Mouse (Mus musculus): ENCODE data around the gene U2af2.
"Not testable (repeated sequence)": the region's sequence is repeated elsewhere in the genome, so short reads cannot be mapped to it uniquely, and the experiment has no call there.

The U2af2 gene

GRCm38 (mm10) chr7:5074984-5075383 is 13.0 kb downstream of the U2af2 start:
- no peak for DNase-seq (ENCODE audit: low spot score)

- no peak for DNase-seq (ENCODE audit: low spot score)
Measured at GRCm38 (mm10) chr7:5076931-5077330, 15.0 kb downstream of the U2af2 start.

DNA sequence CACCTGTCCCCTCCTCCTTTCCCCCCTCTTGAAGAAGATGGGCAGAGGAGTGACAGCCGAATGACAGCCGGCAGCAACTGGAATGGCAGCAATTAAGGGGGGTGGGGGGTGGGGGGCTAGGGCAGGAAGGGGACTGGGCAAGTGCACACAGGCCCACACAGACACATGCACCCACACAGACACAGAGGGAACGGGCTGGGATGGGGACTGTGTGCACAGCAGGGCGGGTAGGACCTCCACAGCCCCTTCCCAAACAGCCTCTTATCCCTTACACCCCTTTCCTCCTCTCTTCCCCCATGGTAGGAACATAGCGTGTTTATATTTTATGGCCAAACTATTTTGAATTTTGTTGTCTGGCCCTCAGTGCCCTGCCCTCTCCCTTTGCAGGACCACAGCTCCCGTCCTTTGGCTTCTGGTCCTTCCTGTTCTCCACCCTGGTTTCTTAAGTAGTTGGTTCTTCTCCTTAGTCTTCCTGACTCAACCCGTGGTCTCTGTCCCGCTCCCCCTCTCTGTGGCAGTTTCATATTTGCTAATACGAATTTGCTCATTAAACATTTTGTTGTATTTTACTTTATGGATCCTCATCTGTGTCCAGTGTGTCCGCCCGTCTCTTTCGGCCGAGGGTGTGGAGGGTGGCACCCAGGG is 17.5 kb downstream of the U2af2 start:
- not testable (repeated sequence) for DNase-seq (ENCODE audit: low spot score)

GRCm38 (mm10) chr7:5080010-5080751 is 18.2 kb downstream of the U2af2 start, which contains the start of gene Epn1:
Epn1 (plus strand) TSS chr7:5080235.
- peak; percentile 94 for DNase-seq (ENCODE audit: low spot score)

DNA sequence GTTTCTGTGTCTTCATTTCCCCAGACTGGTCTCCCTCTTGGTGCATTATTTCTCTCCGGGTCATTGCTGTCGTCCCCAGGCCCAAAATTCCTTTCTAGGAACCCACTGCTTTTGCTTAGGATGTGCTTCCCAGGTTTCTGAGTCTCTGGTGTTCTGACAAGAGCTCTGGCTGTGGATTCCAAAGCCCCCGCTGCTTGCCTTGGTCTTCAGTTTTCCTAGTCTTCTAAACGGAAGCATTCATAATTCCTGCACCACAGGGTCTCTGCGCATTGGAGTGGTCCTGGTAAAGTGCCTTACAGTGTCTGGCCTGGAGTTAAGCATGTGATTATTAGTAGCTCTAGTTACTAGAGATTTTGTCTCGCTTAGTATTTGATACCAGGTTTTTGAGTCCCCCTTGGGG is 18.9 kb downstream of the U2af2 start:
- DNase-seq (ENCODE audit: low spot score), result no peak

GRCm38 (mm10) chr7:5081241-5081640 is 19.3 kb downstream of the U2af2 start:
- no peak for DNase-seq (ENCODE audit: low spot score)

DNA sequence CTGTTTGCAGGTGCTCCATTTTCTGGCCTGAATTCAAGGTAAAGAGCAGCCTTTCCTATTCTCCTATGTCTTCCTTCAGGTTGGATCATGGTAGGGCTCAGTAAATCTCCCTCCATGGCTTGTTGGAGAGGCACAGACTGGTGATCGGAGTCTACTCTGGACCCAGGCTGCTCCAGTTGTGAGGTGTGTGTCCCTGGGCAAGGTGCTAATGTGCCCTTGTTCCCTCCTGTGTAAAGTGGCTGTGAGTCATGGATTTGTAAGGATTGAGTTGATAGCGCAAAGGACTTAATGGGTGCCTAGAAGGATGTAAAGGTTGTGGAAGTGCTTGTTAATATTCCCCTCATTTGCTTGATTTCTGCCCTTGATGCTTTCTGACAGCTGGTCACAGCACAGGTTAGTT is 20.0 kb downstream of the U2af2 start:
- no peak for DNase-seq (ENCODE audit: low spot score)

DNA sequence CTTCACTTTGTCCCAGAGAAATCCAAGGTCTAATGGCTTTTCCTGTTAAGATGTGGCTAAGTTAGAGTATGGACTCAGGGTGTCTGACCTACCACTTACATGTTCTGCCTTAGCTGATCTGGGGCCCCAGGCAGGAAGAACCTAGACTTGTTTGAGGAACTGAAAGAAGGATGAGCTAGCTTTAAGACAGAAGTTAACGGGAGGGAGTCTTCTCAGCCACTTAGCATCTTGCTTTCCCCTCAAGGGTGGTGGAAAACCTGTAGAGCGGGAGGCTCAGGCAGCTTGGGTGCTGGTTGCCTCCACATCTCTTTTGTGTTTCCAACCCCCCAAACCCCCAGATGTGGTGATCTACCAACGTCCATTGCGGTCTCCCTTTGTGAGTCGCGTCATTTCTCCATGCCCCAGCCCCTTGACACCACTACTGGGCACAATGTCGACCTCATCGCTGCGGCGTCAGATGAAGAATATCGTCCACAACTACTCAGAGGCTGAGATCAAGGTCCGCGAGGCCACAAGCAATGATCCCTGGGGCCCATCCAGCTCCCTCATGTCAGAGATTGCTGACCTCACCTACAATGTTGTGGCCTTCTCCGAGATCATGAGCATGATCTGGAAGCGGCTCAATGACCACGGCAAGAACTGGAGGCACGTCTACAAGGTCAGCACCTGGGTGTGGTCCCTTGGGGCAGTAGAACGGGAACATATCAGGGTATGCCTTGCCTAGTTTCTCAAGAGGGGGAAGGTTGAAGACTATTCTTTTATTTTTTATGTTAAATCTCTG is 21.6 kb downstream of the U2af2 start:
- DNase-seq (ENCODE audit: low spot score), result no peak

DNA sequence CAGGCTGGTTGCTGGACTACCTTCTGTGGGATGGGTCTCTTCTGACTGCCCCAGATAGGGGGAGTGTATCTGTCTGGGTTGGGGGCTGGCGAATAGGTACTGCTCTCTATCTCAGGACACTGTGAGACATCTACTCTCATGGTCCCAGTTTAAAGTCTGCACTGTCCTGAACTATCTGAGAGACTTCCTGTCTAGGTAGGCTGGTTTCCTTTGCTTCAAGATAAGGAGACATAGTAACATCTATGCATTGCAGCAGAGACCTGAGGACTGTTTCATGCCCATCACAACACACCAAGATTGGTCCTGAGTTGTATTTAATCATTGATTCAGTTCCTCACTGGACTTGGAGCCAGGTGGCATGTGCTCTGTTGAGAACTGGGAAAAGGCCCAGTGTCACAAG is 23.6 kb downstream of the U2af2 start:
- DNase-seq (ENCODE audit: low spot score), result no peak

DNA sequence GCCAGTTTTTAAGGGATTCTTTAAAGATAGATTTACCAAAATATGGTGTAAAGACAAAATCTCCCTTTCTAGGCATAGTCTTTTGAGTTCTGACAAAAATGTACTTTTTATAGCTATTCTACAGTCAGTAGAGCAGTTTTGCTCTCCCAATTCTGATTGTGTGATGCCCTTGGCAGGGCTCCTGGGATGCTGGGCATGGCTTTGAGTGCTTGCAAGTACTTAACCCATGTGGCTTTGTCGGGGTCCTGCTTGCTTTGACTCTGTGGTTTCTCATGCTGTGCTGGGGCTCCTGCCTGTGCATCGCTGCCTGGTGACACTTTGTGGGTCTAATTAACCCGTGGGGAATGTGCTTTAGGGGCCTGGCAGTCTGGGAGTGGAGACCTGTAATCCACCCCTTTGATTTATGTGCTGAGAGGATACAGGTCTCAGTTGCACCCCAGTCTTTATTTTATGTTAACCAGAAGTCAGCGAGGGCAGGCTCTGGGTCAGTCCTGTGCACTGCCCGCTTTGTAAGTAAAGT is 25.0 kb downstream of the U2af2 start:
- DNase-seq (ENCODE audit: low spot score), result no peak

DNA sequence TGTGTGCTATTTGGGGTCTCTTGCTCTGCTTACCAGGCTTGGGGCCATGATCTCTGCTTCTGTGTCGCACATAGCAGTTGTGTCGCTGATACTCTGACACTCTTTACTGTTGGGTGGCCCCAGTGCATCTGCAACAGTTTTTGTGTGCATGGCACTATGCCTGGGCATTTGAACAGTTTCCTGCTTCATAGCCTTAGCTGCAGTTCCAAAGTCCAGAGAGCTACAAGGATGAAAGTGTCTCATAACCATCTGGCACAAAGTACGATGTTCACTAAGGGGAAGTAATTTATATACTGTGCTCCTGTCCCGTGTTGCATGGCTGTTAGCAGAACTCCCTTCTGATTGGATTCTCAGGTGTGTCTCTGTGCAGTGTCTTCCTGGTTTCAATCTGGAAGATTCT is 25.9 kb downstream of the U2af2 start:
- no peak for DNase-seq (ENCODE audit: low spot score)

- no peak for DNase-seq (ENCODE audit: low spot score)
Measured at GRCm38 (mm10) chr7:5089853-5090252, 27.9 kb downstream of the U2af2 start.

- DNase-seq (ENCODE audit: low spot score), result no peak
Measured at GRCm38 (mm10) chr7:5091008-5091728, 29.2 kb downstream of the U2af2 start.

DNA sequence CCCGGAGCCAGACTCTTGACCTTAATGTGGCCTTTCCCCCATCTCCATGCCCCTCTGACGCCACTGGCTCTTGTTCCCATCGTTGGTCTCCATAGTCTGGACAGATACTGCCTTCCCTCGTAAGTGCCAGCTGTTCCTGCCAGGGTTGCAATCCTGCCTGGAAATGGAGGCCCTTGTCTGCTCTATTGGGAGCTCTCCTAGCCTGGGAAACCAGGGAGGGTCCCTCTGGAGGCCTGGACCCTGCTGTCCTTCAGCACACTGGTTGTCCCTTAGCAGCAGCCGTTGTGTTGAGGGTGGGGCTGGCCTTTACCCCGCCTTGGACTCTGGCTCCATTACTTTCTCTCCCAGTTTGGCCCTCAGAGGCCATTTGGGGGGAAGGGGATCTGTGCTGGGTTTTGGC is 30.4 kb downstream of the U2af2 start:
- no peak for DNase-seq (ENCODE audit: low spot score)

- no peak for DNase-seq (ENCODE audit: low spot score)
Measured at GRCm38 (mm10) chr7:5092831-5093510, 31.0 kb downstream of the U2af2 start.

DNA sequence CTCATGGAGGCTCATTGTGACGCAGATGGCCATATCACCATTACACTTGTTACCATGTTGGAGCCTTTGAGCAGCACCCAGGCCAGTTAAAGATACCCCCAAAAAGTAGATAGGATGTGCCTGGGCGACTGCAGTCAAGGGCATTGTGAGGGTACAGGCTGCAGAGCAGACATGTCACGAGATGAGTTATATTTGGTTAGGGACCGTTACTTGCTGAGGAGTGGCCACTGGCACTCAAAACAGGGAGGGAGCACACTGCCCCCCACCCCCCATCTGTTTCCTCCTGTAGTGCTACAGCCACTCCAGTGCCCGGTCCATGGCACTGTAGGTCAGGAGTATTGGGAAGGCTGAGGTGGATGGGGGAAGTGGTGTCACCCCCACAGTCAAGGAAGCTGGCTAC is 36.8 kb downstream of the U2af2 start:
- DNase-seq (ENCODE audit: low spot score), result no peak

DNA sequence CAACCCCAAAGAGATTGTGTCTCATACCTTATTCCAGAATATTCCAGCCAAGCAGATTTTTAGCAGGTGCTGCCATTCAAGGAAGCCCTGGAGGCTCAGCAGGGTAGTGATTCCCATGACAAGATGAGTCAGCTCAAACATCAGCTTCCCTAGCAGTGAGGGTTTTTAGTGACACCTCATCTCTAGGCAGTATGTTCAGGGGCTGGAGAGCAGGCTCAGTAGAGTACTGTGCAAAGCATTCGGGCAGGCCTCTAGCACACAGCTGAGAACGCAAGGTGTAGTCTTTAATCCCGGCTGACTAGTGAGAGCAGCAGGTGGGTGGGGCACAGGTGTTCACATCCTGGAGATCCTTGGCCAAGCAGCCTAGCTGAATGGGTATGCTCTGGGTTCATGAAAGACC is 37.9 kb downstream of the U2af2 start:
- no peak for DNase-seq (ENCODE audit: low spot score)

DNA sequence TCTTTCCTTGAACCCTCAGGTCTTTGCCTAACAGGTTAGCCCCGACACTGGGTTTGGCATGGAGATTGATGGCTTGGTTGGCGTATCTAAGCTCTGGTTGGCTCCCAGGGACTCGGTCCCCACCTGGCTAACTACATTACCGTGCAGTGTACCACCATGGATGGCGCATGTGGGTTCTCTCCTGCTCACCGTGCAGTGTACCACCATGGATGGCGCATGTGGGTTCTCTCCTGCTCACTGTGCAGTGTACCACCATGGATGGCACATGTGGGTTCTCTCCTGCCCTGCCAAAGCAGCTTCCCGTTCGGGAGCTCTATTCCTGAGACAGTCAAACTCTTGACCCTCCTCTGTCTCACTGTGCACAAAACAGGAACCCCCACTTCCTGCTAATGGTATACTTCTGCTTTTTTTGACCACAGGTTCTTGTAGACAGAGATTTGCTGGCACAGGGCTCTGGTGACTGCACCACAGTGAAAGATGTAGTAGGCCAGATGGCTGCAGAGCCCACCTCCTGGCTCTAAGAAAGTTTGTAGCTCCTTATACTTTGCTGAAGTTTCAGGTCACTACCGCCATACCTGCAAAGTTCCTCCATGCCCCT is 39.2 kb downstream of the U2af2 start:
- DNase-seq (ENCODE audit: low spot score), result no peak

DNA sequence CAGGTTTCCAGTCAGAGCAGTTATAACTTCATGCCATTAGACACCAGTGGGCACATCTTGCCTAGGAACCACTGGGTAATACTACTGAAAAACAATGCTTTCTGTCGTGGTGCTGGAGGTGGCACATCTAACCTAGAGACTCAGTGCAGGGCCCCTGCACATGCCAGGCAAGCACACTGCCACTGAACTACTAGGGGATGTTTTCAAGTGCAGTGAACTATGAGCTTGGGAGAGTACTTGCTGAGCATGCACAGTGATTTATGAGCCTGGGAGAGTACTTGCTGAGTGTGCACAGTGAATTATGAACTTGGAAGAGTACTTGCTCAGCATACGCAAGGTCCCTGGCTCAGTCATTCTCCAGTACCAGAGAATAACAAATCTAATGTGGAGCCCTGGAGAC is 40.6 kb downstream of the U2af2 start:
- no peak for DNase-seq (ENCODE audit: low spot score)

GRCm38 (mm10) chr7:5108272-5108671 is 46.3 kb downstream of the U2af2 start:
- DNase-seq (ENCODE audit: low spot score), result no peak

GRCm38 (mm10) chr7:5109301-5109700 is 47.4 kb downstream of the U2af2 start:
- DNase-seq (ENCODE audit: low spot score), result no peak
